Mouse (Mus musculus) kidney, adult 2 months (tissue): ENCODE data around the gene Tmem198b. TPM values are rescaled to one million over a fixed set of nuclear protein-coding genes. Genes with fewer than 3 reads are reported as not detected.

Source experiments
- DNase-seq: peaks from one replicate; pipeline ENCODE4 v3.0.0; 2021
- H3K27ac ChIP-seq: fragments of 200-500 bp; 2 replicates; pipeline ENCODE4 v1.5.1; 2012; ENCODE audit warnings: low read depth, low read length, control low read depth, inconsistent platforms; ENCODE audit not compliant: insufficient read depth
- H3K27me3 ChIP-seq: fragments of 200-500 bp; replicated peaks from 2 replicates; pipeline ENCODE4 v1.6.1; 2012; ENCODE audit warnings: mild to moderate bottlenecking, moderate library complexity, low read length, inconsistent platforms; ENCODE audit not compliant: control insufficient read depth, insufficient read depth
- H3K36me3 ChIP-seq: fragments of 200-500 bp; 2 replicates; pipeline ENCODE4 v1.6.1; 2012; ENCODE audit warnings: mild to moderate bottlenecking, moderate library complexity, low read length, inconsistent platforms; ENCODE audit not compliant: control insufficient read depth, insufficient read depth
- H3K4me1 ChIP-seq: fragments of 200-500 bp; 2 replicates; pipeline ENCODE4 v1.6.1; 2011; ENCODE audit warnings: low read length; ENCODE audit not compliant: control insufficient read depth, insufficient read depth
- H3K4me3 ChIP-seq: fragments of 200-500 bp; 2 replicates; pipeline ENCODE4 v1.5.1; 2011; ENCODE audit warnings: mild to moderate bottlenecking, low read depth, low read length, control low read depth; ENCODE audit not compliant: insufficient read depth
- CTCF ChIP-seq: fragments of 200-500 bp; conservative IDR thresholded peaks from 2 replicates; pipeline ENCODE4 v1.5.1; 2011; ENCODE audit warnings: low read depth, mild to moderate bottlenecking, control low read depth, low read length, moderate library complexity, mixed read lengths; ENCODE audit not compliant: insufficient read depth, insufficient read length
- POLR2A ChIP-seq: fragments of 200-500 bp; IDR thresholded peaks from one replicate; pipeline ENCODE4 v1.6.1; 2011; ENCODE audit warnings: low read depth, low read length, control low read depth
- WGBS: fragments of 180-500 bp; shearing (Covaris S2); methylation state at CpG from one replicate; pipeline ENCODE4 v1.1.7; 2018; 5-methylcytosine and 5-hydroxymethylcytosine counted together
- polyA plus RNA-seq: library from polyadenylated mRNA; depleted of rRNA; stranded (reverse); fragments of >200 nt; gene quantifications from 2 replicates; pipeline ENCODE4 v1.2.3, GENCODE M21; 2012

Tmem198b gene
- polyA plus RNA-seq, 1 experiment: 10.0 TPM

DNA sequence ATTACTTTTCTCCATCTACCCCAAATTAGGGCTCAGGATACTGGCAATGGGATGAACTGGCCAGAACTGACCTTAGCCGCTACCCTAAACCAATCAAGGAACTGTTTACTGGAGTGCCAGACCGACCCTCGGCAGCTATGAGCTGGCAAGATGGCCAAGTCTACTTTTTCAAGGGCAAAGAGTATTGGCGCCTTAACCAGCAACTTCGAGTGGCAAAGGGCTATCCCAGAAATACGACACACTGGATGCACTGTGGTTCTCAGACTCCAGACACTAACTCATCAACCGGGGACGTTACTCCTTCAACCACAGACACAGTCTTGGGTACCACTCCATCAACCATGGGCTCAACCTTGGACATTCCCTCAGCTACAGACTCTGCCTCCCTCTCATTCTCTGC lies 5.5 kb downstream of the Tmem198b start:
- no peak for DNase-seq
- no peaks in the 10 kb centered on the region for H3K4me1 ChIP-seq
- no peak for TF ChIP-seq CTCF
- no peak for TF ChIP-seq POLR2A
- no peaks in the 10 kb centered on the region for H3K27me3 ChIP-seq
- H3K36me3 ChIP-seq: no peaks in the 10 kb centered on the region
- H3K27ac ChIP-seq: no peak overlapping the region
- WGBS: 95% methylated on average over 8 of the region's 8 CpGs
- H3K4me3 ChIP-seq: no peak overlapping the region

DNA sequence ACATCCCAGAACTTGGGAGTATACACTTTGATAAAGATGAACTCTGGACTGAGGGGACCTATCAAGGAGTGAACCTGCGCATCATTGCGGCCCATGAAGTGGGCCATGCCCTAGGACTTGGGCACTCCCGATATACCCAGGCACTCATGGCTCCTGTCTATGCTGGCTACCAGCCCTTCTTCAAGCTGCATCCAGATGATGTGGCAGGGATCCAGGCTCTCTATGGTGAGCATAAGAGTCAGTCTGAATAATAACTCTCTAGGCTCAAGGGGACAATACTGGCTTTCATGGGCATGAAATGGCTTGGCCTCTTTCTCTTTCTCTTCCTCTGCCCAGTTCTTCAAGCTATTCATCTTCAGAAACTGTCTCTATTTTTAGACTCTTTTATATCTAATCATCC lies 8.6 kb downstream of the Tmem198b start:
- Histone ChIP-seq H3K4me3 (no peak overlapping the region), H3K36me3 (no peaks in the 10 kb centered on the region), H3K27ac (no peak overlapping the region), H3K27me3 (no peaks in the 10 kb centered on the region), H3K4me1 (no peaks in the 10 kb centered on the region)
- no peak for DNase-seq
- no peak for TF ChIP-seq POLR2A
- TF ChIP-seq CTCF: no peak
- 98% methylated on average over 3 of the region's 3 CpGs for WGBS

DNA sequence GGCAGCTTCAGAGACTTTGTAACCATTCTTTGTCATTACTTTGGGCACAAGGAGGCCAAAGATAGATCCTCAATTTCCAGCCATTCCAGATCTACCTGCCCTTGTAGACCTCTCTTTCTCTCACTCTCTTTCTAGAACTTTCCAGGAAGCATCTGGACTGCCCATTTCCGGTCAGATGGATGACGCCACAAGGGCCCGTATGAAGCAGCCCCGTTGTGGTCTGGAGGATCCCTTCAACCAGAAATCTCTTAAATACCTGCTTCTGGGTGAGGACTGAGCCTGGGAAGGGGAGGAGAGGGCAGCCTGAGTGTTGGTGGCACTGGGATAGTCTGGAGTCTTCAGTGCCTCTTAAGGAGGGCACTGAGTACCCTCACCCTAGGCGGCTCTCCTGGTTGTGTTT lies 9.8 kb downstream of the Tmem198b start:
- no peak for TF ChIP-seq POLR2A
- no peak for TF ChIP-seq CTCF
- Histone ChIP-seq H3K4me3 (no peak overlapping the region), H3K36me3 (no peaks in the 10 kb centered on the region), H3K27me3 (no peaks in the 10 kb centered on the region), H3K4me1 (no peaks in the 10 kb centered on the region), H3K27ac (no peak overlapping the region)
- 83% methylated on average over 5 of the region's 5 CpGs for WGBS
- no peak for DNase-seq

DNA sequence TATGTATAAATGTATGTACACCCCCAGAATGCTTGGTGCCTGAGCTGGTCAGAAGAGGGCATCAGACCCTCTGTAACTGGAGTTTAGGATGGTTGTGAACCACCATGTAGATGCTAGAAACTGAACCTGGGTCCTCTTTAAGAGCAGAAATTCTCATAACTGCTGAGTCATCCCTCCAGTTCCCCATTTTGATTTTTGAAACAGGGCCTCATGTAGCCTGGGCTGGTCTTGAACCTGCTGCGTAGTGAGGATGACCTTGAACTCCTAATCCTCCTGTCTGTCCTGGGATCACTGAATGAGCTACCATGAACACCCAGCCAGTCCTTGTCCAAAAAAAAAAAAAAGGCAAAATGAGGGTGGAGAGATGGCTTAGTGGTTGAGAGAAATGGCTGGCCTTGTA lies 10.9 kb downstream of the Tmem198b start:
- H3K4me3 ChIP-seq: no peak overlapping the region
- H3K36me3 ChIP-seq: no peaks in the 10 kb centered on the region
- 97% methylated on average over 1 of the region's 1 CpGs for WGBS
- no peaks in the 10 kb centered on the region for H3K4me1 ChIP-seq
- no peak for TF ChIP-seq CTCF
- no peak for TF ChIP-seq POLR2A
- DNase-seq: no peak
- H3K27me3 ChIP-seq: no peaks in the 10 kb centered on the region
- H3K27ac ChIP-seq: no peak overlapping the region

DNA sequence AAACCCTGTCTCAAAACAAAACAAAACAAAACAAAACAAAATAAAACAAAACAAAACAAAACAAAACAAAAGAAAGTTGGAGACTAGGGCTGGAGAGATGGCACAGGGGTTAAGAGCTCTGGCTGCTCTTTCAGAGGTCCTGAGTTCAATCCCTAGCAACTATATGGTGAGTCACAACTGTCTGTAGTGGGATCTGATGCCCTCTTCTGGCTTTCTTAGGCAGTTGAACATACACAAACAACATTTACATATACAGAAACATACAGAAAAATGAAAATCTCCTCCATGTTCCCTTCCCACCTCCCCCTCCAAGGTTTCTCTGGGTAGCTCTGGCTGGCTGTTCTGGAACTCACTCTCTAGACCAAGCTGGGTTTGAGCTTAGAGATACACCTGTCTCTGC lies 12.1 kb downstream of the Tmem198b start:
- Histone ChIP-seq H3K4me3 (no peak overlapping the region), H3K4me1 (no peaks in the 10 kb centered on the region), H3K36me3 (no peaks in the 10 kb centered on the region), H3K27ac (no peak overlapping the region), H3K27me3 (no peaks in the 10 kb centered on the region)
- TF ChIP-seq POLR2A (no peak), CTCF (no peak)
- no peak for DNase-seq

DNA sequence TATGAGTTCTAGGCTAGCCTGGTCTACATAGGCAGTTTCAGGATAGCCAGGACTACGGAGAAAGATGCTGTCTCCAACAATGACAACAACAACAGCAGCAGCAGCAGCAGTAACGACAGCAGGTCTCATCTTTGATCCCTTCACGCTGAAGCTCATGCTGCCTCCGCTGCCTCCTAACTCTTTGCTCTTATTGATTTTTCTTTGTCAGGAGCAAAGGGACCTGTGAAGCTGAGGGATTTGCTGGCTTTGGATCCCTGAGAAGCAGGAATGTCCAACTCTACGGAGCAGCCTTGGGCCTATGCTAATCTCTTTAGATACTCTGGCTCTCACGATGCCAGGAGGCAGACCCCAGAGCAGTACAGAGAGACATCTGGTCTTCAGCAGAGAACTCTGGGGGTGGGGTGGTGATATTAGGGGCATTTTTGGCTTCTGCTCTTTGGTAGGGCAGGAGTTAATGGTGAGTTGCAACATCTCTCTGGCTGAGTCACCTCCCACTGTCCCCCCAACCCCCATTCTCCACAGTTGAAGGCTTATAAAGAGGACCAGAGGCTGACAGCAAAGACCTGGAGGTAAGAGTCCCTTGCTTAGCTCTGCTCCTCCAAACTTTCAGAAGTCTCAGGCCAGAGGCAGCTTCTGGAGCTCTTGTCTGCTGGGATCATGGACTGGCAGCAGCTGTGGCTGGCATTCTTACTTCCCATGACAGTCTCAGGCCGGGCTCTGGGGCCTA lies 13.6 kb downstream of the Tmem198b start, which contains the start of gene Mmp19:
Gene Mmp19 (plus strand): TSS at position 513 of the 727 bp plus-strand sequence.
- Histone ChIP-seq H3K4me3 (no peak within 1 kb of the TSS; the same call in 1 of the 2 replicates), H3K27ac (no peak within 1 kb of the TSS), H3K36me3 (no peaks in the 10 kb centered on the region), H3K27me3 (no peaks in the 10 kb centered on the region), H3K4me1 (no peaks in the 10 kb centered on the region)
- no peak for DNase-seq
- 78% methylated on average over 7 of the region's 7 CpGs for WGBS
- TF ChIP-seq POLR2A (no peak), CTCF (no peak)

DNA sequence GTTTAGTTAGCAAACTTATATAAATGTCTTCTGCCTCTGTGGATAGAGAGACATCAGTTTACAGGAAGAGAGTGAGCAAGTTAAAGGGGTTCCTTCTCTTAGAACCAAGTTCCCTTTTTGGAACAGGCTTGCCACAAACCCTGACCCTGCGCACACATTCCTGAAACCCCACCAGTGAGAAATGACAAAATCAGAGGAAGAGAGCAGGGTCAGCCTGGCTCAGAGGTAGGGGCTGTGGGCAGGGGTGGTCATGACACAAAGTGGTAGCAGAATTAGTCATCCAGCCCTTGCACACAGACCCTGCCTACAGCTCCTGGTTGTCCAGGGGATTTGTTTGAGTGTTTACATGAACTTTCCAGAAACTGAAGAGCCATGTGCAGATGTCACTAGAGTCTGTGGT lies 24.0 kb downstream of the Tmem198b start:
- no peak overlapping the region for H3K27ac ChIP-seq
- DNase-seq: no peak
- no peaks in the 10 kb centered on the region for H3K36me3 ChIP-seq
- H3K27me3 ChIP-seq: no peaks in the 10 kb centered on the region
- TF ChIP-seq CTCF (no peak), POLR2A (no peak)
- 94% methylated on average over 1 of the region's 1 CpGs for WGBS
- peaks cover 3% of the 10 kb centered on the region; the same call in 1 of the 2 replicates for H3K4me1 ChIP-seq
- H3K4me3 ChIP-seq: no peak overlapping the region
